Mouse (Mus musculus): ENCODE results near the gene Slc25a33. TPM values are rescaled to one million over a fixed set of nuclear protein-coding genes. Genes with fewer than 3 reads are reported as not detected.

Slc25a33 gene
- polyA plus RNA-seq, 1 experiment from 2014 or later: 15.5 TPM

- peaks cover 8% of the 10 kb centered on the region; the same call in 1 of the 2 replicates for H3K27me3 ChIP-seq (ENCODE audit: insufficient read depth, poor library complexity, severe bottlenecking)
- no peaks in the 10 kb centered on the region for H3K9me3 ChIP-seq
- H3K27ac ChIP-seq: no peak overlapping the region
- no peaks in the 10 kb centered on the region for H3K36me3 ChIP-seq
- DNase-seq (ENCODE audit: low spot score): no peak
- no peak overlapping the region for H3K4me3 ChIP-seq
- WGBS: 78% methylated on average over 9 of the region's 9 CpGs
- H3K4me1 ChIP-seq: peaks cover 22% of the 10 kb centered on the region
Observed at GRCm38 (mm10) chr4:149802269-149802668, 28.2 kb upstream of the Slc25a33 start.

GRCm38 (mm10) chr4:149800576-149800975 lies 26.5 kb upstream of the Slc25a33 start:
- WGBS: 81% methylated on average over 2 of the region's 2 CpGs
- DNase-seq (ENCODE audit: low spot score): no peak
- Histone ChIP-seq H3K4me1 (peaks cover 30% of the 10 kb centered on the region), H3K36me3 (no peaks in the 10 kb centered on the region), H3K27ac (no peak overlapping the region), H3K4me3 (no peak overlapping the region), H3K27me3 (ENCODE audit: insufficient read depth, poor library complexity, severe bottlenecking) (peaks cover 8% of the 10 kb centered on the region; the same call in 1 of the 2 replicates), H3K9me3 (no peaks in the 10 kb centered on the region)

- no peak for DNase-seq (ENCODE audit: low spot score)
- H3K27me3 ChIP-seq (ENCODE audit: insufficient read depth, poor library complexity, severe bottlenecking): peaks cover 8% of the 10 kb centered on the region; the same call in 1 of the 2 replicates
- no peaks in the 10 kb centered on the region for H3K36me3 ChIP-seq
- no peak overlapping the region for H3K27ac ChIP-seq
- H3K4me3 ChIP-seq: no peak overlapping the region
- H3K9me3 ChIP-seq: no peaks in the 10 kb centered on the region
- peaks cover 30% of the 10 kb centered on the region for H3K4me1 ChIP-seq
- 74% methylated on average over 6 of the region's 6 CpGs for WGBS
Observed at GRCm38 (mm10) chr4:149800172-149800464, 26.0 kb upstream of the Slc25a33 start.

- Histone ChIP-seq H3K9me3 (no peaks in the 10 kb centered on the region), H3K4me3 (no peak overlapping the region), H3K27me3 (ENCODE audit: insufficient read depth, poor library complexity, severe bottlenecking) (0 out of 2 replicates have a peak, but pooled peaks cover 8% of the 10 kb centered on the region), H3K4me1 (peaks cover 30% of the 10 kb centered on the region), H3K27ac (no peak overlapping the region), H3K36me3 (no peaks in the 10 kb centered on the region)
- DNase-seq (ENCODE audit: low spot score): no peak
- WGBS: 85% methylated on average over 16 of the region's 16 CpGs
Observed at GRCm38 (mm10) chr4:149799346-149800171, 25.5 kb upstream of the Slc25a33 start.

GRCm38 (mm10) chr4:149798684-149799309 lies 24.7 kb upstream of the Slc25a33 start:
- peak overlapping the region; percentile 59; the same call in 1 of the 2 replicates for H3K27ac ChIP-seq
- H3K36me3 ChIP-seq: no peaks in the 10 kb centered on the region
- H3K4me1 ChIP-seq: peaks cover 33% of the 10 kb centered on the region
- DNase-seq (ENCODE audit: low spot score): no peak
- 0 out of 2 replicates have a peak, but pooled peaks cover 8% of the 10 kb centered on the region for H3K27me3 ChIP-seq (ENCODE audit: insufficient read depth, poor library complexity, severe bottlenecking)
- H3K9me3 ChIP-seq: no peaks in the 10 kb centered on the region
- 38% methylated on average over 7 of the region's 7 CpGs for WGBS
- no peak overlapping the region for H3K4me3 ChIP-seq

- H3K4me1 ChIP-seq: peaks cover 34% of the 10 kb centered on the region
- H3K9me3 ChIP-seq: no peaks in the 10 kb centered on the region
- 0 out of 2 replicates have a peak overlapping the region, but pooled peaks have one; percentile 59 for H3K27ac ChIP-seq
- no peak for DNase-seq (ENCODE audit: low spot score)
- no peaks in the 10 kb centered on the region for H3K36me3 ChIP-seq
- WGBS: 56% methylated on average over 2 of the region's 2 CpGs
- no peak overlapping the region for H3K4me3 ChIP-seq
- H3K27me3 ChIP-seq (ENCODE audit: insufficient read depth, poor library complexity, severe bottlenecking): 0 out of 2 replicates have a peak, but pooled peaks cover 8% of the 10 kb centered on the region
Observed at GRCm38 (mm10) chr4:149798116-149798515, 24.0 kb upstream of the Slc25a33 start.

GRCm38 (mm10) chr4:149797220-149797610 lies 23.1 kb upstream of the Slc25a33 start:
- 69% methylated on average over 1 of the region's 1 CpGs for WGBS
- H3K4me1 ChIP-seq: peaks cover 38% of the 10 kb centered on the region

GRCm38 (mm10) chr4:149796567-149797219 lies 22.6 kb upstream of the Slc25a33 start:
- Histone ChIP-seq H3K27me3 (ENCODE audit: insufficient read depth, poor library complexity, severe bottlenecking) (0 out of 2 replicates have a peak, but pooled peaks cover 2% of the 10 kb centered on the region), H3K27ac (no peak overlapping the region), H3K9me3 (no peaks in the 10 kb centered on the region), H3K4me3 (no peak overlapping the region), H3K36me3 (no peaks in the 10 kb centered on the region), H3K4me1 (peaks cover 43% of the 10 kb centered on the region)
- DNase-seq (ENCODE audit: low spot score): no peak
- 50% methylated on average over 14 of the region's 14 CpGs for WGBS

More at GRCm38 (mm10) chr4:149797220-149797610, 23.1 kb upstream of the Slc25a33 start:
- H3K9me3 ChIP-seq: no peaks in the 10 kb centered on the region
- no peak overlapping the region for H3K4me3 ChIP-seq
- H3K27me3 ChIP-seq (ENCODE audit: insufficient read depth, poor library complexity, severe bottlenecking): 0 out of 2 replicates have a peak, but pooled peaks cover 5% of the 10 kb centered on the region
- H3K27ac ChIP-seq: no peak overlapping the region
- no peaks in the 10 kb centered on the region for H3K36me3 ChIP-seq
- no peak for DNase-seq (ENCODE audit: low spot score)

GRCm38 (mm10) chr4:149794966-149795477 lies 20.9 kb upstream of the Slc25a33 start:
- no peak for DNase-seq (ENCODE audit: low spot score)
- Histone ChIP-seq H3K27ac (no peak overlapping the region), H3K27me3 (ENCODE audit: insufficient read depth, poor library complexity, severe bottlenecking) (no peaks in the 10 kb centered on the region), H3K4me3 (no peak overlapping the region), H3K4me1 (peaks cover 42% of the 10 kb centered on the region), H3K9me3 (no peaks in the 10 kb centered on the region), H3K36me3 (no peaks in the 10 kb centered on the region)
- 80% methylated on average over 7 of the region's 7 CpGs for whole genome bisulfite sequencing

GRCm38 (mm10) chr4:149794010-149794338 lies 19.9 kb upstream of the Slc25a33 start:
- Histone ChIP-seq H3K36me3 (no peaks in the 10 kb centered on the region), H3K27me3 (ENCODE audit: insufficient read depth, poor library complexity, severe bottlenecking) (no peaks in the 10 kb centered on the region), H3K4me3 (no peak overlapping the region), H3K9me3 (no peaks in the 10 kb centered on the region), H3K27ac (no peak overlapping the region), H3K4me1 (peaks cover 47% of the 10 kb centered on the region)
- DNase-seq (ENCODE audit: low spot score): no peak
- 40% methylated on average over 8 of the region's 8 CpGs for WGBS

GRCm38 (mm10) chr4:149793156-149794009 lies 19.3 kb upstream of the Slc25a33 start:
- no peak for DNase-seq (ENCODE audit: low spot score)
- no peak overlapping the region for H3K27ac ChIP-seq
- no peaks in the 10 kb centered on the region for H3K27me3 ChIP-seq (ENCODE audit: insufficient read depth, poor library complexity, severe bottlenecking)
- peaks cover 43% of the 10 kb centered on the region for H3K4me1 ChIP-seq
- no peaks in the 10 kb centered on the region for H3K36me3 ChIP-seq
- WGBS: 45% methylated on average over 12 of the region's 13 CpGs
- H3K4me3 ChIP-seq: no peak overlapping the region
- no peaks in the 10 kb centered on the region for H3K9me3 ChIP-seq

GRCm38 (mm10) chr4:149792159-149792800 lies 18.2 kb upstream of the Slc25a33 start:
- Histone ChIP-seq H3K27me3 (ENCODE audit: insufficient read depth, poor library complexity, severe bottlenecking) (no peaks in the 10 kb centered on the region), H3K36me3 (no peaks in the 10 kb centered on the region), H3K9me3 (no peaks in the 10 kb centered on the region), H3K4me3 (no peak overlapping the region), H3K4me1 (peaks cover 37% of the 10 kb centered on the region), H3K27ac (no peak overlapping the region)
- no peak for DNase-seq (ENCODE audit: low spot score)
- 60% methylated on average over 10 of the region's 10 CpGs for WGBS
